Mouse (Mus musculus) midbrain, embryonic 12.5 days (tissue): Measurements from ENCODE around the gene Xpo4. TPM values are rescaled to one million over a fixed set of nuclear protein-coding genes. Genes with fewer than 3 reads are reported as not detected.
"Not testable (repeated sequence)": the region's sequence is repeated elsewhere in the genome, so short reads cannot be mapped to it uniquely, and the experiment has no call there.

ENCODE experiments used
- ATAC-seq: fragments of 200-750 bp; cut with Nextera tagmentation; 2 replicates; pipeline ENCODE4 v1.8.0; 2017; ENCODE audit warnings: low read depth, moderate TSS enrichment, moderate library complexity; ENCODE audit not compliant: low FRiP score
- H3K27ac ChIP-seq: fragments of 300-500 bp; sonication (generic); replicated peaks from 2 replicates; pipeline ENCODE4 v1.5.1; 2016; ENCODE audit warnings: mild to moderate bottlenecking
- H3K27me3 ChIP-seq: fragments of 300-500 bp; sonication (generic); 2 replicates; pipeline ENCODE4 v1.6.1; 2016; ENCODE audit warnings: mild to moderate bottlenecking
- H3K36me3 ChIP-seq: fragments of 300-500 bp; sonication (generic); 2 replicates; pipeline ENCODE4 v1.6.1; 2016
- H3K4me1 ChIP-seq: fragments of 300-500 bp; sonication (generic); 2 replicates; pipeline ENCODE4 v1.6.1; 2016
- H3K4me2 ChIP-seq: fragments of 300-500 bp; sonication (generic); replicated peaks from 2 replicates; pipeline ENCODE4 v1.6.1; 2016; ENCODE audit warnings: mild to moderate bottlenecking, moderate library complexity
- H3K4me3 ChIP-seq: fragments of 300-500 bp; sonication (generic); 2 replicates; pipeline ENCODE4 v1.5.1; 2016; ENCODE audit warnings: mild to moderate bottlenecking
- H3K9ac ChIP-seq: fragments of 300-500 bp; sonication (generic); replicated peaks from 2 replicates; pipeline ENCODE4 v1.6.1; 2016; ENCODE audit warnings: mild to moderate bottlenecking, moderate library complexity
- H3K9me3 ChIP-seq: fragments of 300-500 bp; sonication (generic); 2 replicates; pipeline ENCODE4 v1.6.1; 2016; ENCODE audit warnings: mild to moderate bottlenecking
- whole genome bisulfite sequencing: fragments of 180-500 bp; shearing (Covaris S2); methylation state at CpG from one replicate; pipeline ENCODE4 v1.1.7; 2016; 5-methylcytosine and 5-hydroxymethylcytosine counted together
- polyA plus RNA-seq: library from polyadenylated mRNA; unstranded; fragments of >200 nt; fragmentation: Nextera tagmentation; extraction: Ambion mirVana; gene quantifications from 2 replicates; pipeline ENCODE4 v1.2.1, GENCODE M21; 2016

The Xpo4 gene
- polyA plus RNA-seq, 1 experiment from 2014 or later, result 25.3 TPM

GRCm38 (mm10) chr14:57675481-57675880, 10.3 kb upstream of the Xpo4 start:
- 61% methylated on average over 2 of the region's 2 CpGs for WGBS
- Histone ChIP-seq H3K4me1 (no peaks in the 10 kb centered on the region; the same call in 1 of the 2 replicates), H3K36me3 (no peaks in the 10 kb centered on the region), H3K9ac (no peak overlapping the region), H3K9me3 (no peaks in the 10 kb centered on the region), H3K4me2 (no peak overlapping the region), H3K4me3 (no peak overlapping the region), H3K27me3 (no peaks in the 10 kb centered on the region), H3K27ac (no peak overlapping the region)
- ATAC-seq, result no peak

DNA sequence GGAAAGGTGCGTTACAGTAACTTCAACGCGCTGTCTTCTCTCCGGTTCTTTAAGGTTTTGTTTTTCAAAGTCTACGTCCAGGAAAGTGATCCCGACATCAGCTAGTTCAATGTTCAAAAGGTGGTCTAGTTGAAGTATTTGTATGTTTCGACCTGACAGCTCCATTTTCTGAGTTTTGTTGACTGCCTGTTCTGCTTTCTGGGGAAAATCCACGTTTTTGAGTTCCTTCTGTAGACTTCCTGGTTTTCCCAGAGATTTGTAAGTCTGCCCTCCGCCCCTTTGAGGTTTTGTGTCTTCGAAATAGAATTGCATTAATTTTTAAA, 359 bp upstream of the Xpo4 start:
- Histone ChIP-seq H3K4me1 (peaks cover 14% of the 10 kb centered on the region), H3K27me3 (no peaks in the 10 kb centered on the region), H3K9ac (peak overlapping the region; percentile 93), H3K27ac (peak overlapping the region; percentile 99; the same call in 1 of the 2 replicates), H3K4me2 (peak overlapping the region; percentile 94), H3K36me3 (no peaks in the 10 kb centered on the region), H3K4me3 (peak overlapping the region; percentile 74), H3K9me3 (no peaks in the 10 kb centered on the region)
- no peak for ATAC-seq
- 16% methylated on average over 10 of the region's 10 CpGs for WGBS

GRCm38 (mm10) chr14:57664311-57664821, 864 bp downstream of the Xpo4 start:
- Histone ChIP-seq H3K9me3 (no peaks in the 10 kb centered on the region), H3K27me3 (no peaks in the 10 kb centered on the region), H3K36me3 (no peaks in the 10 kb centered on the region), H3K27ac (peak overlapping the region; percentile 99), H3K4me2 (peak overlapping the region; percentile 94), H3K4me1 (peaks cover 14% of the 10 kb centered on the region), H3K9ac (peak overlapping the region; percentile 93), H3K4me3 (peak overlapping the region; percentile 74)
- WGBS, result 0% methylated on average over 19 of the region's 19 CpGs
- ATAC-seq, result peak; percentile 53

GRCm38 (mm10) chr14:57663630-57664029, 1.6 kb downstream of the Xpo4 start:
- no peaks in the 10 kb centered on the region for H3K36me3 ChIP-seq
- H3K9ac ChIP-seq, result 0 out of 2 replicates have a peak overlapping the region, but pooled peaks have one; percentile 93
- ATAC-seq, result no peak
- WGBS, result 46% methylated on average over 1 of the region's 1 CpGs
- H3K4me2 ChIP-seq, result peak overlapping the region; percentile 94
- H3K4me3 ChIP-seq, result peak overlapping the region; percentile 74
- H3K4me1 ChIP-seq, result peaks cover 14% of the 10 kb centered on the region
- H3K27me3 ChIP-seq, result no peaks in the 10 kb centered on the region
- no peak overlapping the region for H3K27ac ChIP-seq
- H3K9me3 ChIP-seq, result no peaks in the 10 kb centered on the region

- Histone ChIP-seq H3K9me3 (no peaks in the 10 kb centered on the region), H3K4me3 (no peak overlapping the region), H3K27me3 (no peaks in the 10 kb centered on the region), H3K4me2 (no peak overlapping the region), H3K36me3 (no peaks in the 10 kb centered on the region), H3K4me1 (peaks cover 5% of the 10 kb centered on the region; the same call in 1 of the 2 replicates), H3K27ac (no peak overlapping the region), H3K9ac (no peak overlapping the region)
- no peak for ATAC-seq
- 97% methylated on average over 4 of the region's 4 CpGs for WGBS
Measured at GRCm38 (mm10) chr14:57658301-57658700, 6.9 kb downstream of the Xpo4 start.

DNA sequence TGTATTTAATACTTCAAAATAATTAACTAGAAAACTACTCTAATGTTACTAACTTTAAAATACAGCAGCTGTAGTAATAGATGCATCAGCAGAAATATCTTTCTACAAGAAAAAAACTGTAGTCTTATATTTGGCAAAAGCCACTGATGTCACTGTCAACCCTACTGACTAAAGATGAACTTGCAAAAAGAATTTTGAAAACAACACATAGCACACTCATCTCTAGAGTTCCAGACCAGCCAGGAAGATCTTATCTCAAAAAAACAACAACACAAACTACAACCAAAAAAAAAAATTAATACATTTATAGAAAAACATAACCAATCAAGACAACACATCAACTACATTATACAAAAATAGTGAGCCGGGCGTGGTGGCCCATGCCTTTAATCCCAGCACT, 7.7 kb downstream of the Xpo4 start:
- Histone ChIP-seq H3K9ac (no peak overlapping the region), H3K4me1 (no peaks in the 10 kb centered on the region), H3K4me2 (no peak overlapping the region), H3K36me3 (no peaks in the 10 kb centered on the region), H3K4me3 (no peak overlapping the region), H3K27ac (no peak overlapping the region), H3K9me3 (no peaks in the 10 kb centered on the region), H3K27me3 (no peaks in the 10 kb centered on the region)
- ATAC-seq, result no peak
- WGBS, result 100% methylated on average over 2 of the region's 2 CpGs

- H3K36me3 ChIP-seq, H3K9me3 ChIP-seq, H3K4me3 ChIP-seq, H3K27ac ChIP-seq, H3K27me3 ChIP-seq, H3K4me2 ChIP-seq, H3K4me1 ChIP-seq, H3K9ac ChIP-seq, ATAC-seq: not testable (repeated sequence)
- 90% methylated on average over 3 of the region's 3 CpGs for WGBS
Measured at GRCm38 (mm10) chr14:57656519-57656918, 8.7 kb downstream of the Xpo4 start.

- no peak for ATAC-seq
- Histone ChIP-seq H3K27ac (no peak overlapping the region), H3K9ac (no peak overlapping the region), H3K9me3 (no peaks in the 10 kb centered on the region), H3K36me3 (no peaks in the 10 kb centered on the region), H3K4me1 (no peaks in the 10 kb centered on the region), H3K27me3 (no peaks in the 10 kb centered on the region), H3K4me2 (no peak overlapping the region), H3K4me3 (no peak overlapping the region)
Measured at GRCm38 (mm10) chr14:57649501-57649900, 15.7 kb downstream of the Xpo4 start.

GRCm38 (mm10) chr14:57646155-57646554, 19.1 kb downstream of the Xpo4 start:
- Histone ChIP-seq H3K36me3 (peaks cover 5% of the 10 kb centered on the region; the same call in 1 of the 2 replicates), H3K27ac (no peak overlapping the region), H3K9ac (no peak overlapping the region), H3K9me3 (no peaks in the 10 kb centered on the region), H3K4me2 (no peak overlapping the region), H3K4me3 (no peak overlapping the region), H3K4me1 (no peaks in the 10 kb centered on the region), H3K27me3 (no peaks in the 10 kb centered on the region)
- WGBS, result 96% methylated on average over 4 of the region's 4 CpGs
- no peak for ATAC-seq

GRCm38 (mm10) chr14:57639153-57639552, 26.1 kb downstream of the Xpo4 start:
- H3K9me3 ChIP-seq, result no peaks in the 10 kb centered on the region
- no peak overlapping the region for H3K4me3 ChIP-seq
- no peak overlapping the region for H3K9ac ChIP-seq
- H3K36me3 ChIP-seq, result peaks cover 5% of the 10 kb centered on the region; the same call in 1 of the 2 replicates
- H3K4me1 ChIP-seq, result peaks cover 7% of the 10 kb centered on the region; the same call in 1 of the 2 replicates
- ATAC-seq, result no peak
- no peaks in the 10 kb centered on the region for H3K27me3 ChIP-seq
- H3K4me2 ChIP-seq, result no peak overlapping the region
- WGBS, result 98% methylated on average over 3 of the region's 3 CpGs
- no peak overlapping the region for H3K27ac ChIP-seq

DNA sequence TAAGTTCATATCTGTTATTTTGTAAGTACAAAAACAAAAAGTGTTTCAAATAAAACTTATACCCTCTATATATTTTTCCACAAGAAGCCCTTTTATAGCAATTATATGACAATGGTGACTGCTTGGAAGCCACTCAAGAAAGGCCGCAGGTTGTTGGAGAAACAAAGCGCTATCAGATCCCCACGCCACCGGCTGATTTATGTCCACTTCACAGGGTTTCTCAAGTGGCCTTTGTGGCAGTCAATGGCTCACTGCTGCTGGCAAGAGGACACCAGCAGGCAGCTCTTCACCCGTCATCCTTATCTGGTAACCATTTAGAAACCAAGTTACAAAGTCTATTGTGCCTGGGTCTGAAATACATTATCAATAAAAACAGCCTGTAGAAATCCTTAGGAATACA, 31.1 kb downstream of the Xpo4 start:
- 58% methylated on average over 5 of the region's 5 CpGs for WGBS
- Histone ChIP-seq H3K9ac (no peak overlapping the region), H3K27ac (no peak overlapping the region), H3K36me3 (peaks cover 3% of the 10 kb centered on the region; the same call in 1 of the 2 replicates), H3K4me2 (no peak overlapping the region), H3K27me3 (no peaks in the 10 kb centered on the region), H3K4me1 (peaks cover 11% of the 10 kb centered on the region), H3K9me3 (no peaks in the 10 kb centered on the region), H3K4me3 (no peak overlapping the region)
- ATAC-seq, result no peak

- 84% methylated on average over 4 of the region's 4 CpGs for WGBS
- Histone ChIP-seq H3K36me3 (peaks cover 30% of the 10 kb centered on the region; the same call in 1 of the 2 replicates), H3K27me3 (no peaks in the 10 kb centered on the region), H3K4me3 (no peak overlapping the region), H3K9me3 (no peaks in the 10 kb centered on the region), H3K4me1 (peaks cover 4% of the 10 kb centered on the region; the same call in 1 of the 2 replicates), H3K4me2 (no peak overlapping the region), H3K27ac (no peak overlapping the region), H3K9ac (no peak overlapping the region)
- ATAC-seq, result no peak
Measured at GRCm38 (mm10) chr14:57629595-57629994, 35.6 kb downstream of the Xpo4 start.

DNA sequence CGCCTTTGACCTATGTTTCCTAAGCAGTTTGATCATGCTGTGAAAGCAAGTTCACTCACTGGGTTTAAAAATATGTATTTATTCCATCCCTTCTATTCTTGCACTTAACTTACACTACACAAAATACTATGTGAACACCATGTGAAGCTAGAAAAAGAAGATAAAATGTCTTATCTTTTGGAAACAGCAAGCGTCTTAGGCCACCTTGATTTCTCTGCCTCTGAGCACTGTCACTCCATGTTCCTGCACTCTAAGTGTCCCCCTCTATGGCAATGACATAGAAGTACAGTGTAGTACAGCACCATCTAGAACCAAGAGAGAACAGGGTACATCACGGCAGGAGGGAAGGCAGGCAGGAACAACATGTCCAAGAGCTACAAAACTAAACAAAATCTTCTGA, 42.3 kb downstream of the Xpo4 start:
- Histone ChIP-seq H3K27me3 (no peaks in the 10 kb centered on the region), H3K36me3 (peaks cover 16% of the 10 kb centered on the region; the same call in 1 of the 2 replicates), H3K4me1 (no peaks in the 10 kb centered on the region), H3K9me3 (no peaks in the 10 kb centered on the region), H3K4me3 (no peak overlapping the region), H3K4me2 (no peak overlapping the region), H3K9ac (no peak overlapping the region), H3K27ac (no peak overlapping the region)
- ATAC-seq, result no peak
- 83% methylated on average over 3 of the region's 3 CpGs for WGBS
